Mouse (Mus musculus) heart, postnatal 0 days (tissue): ENCODE results near the gene Wdr93. TPM values are rescaled to one million over a fixed set of nuclear protein-coding genes. Genes with fewer than 3 reads are reported as not detected.

Experiments used
- ATAC-seq: fragments of 200-750 bp; cut with Nextera tagmentation; 2 replicates; pipeline ENCODE4 v1.8.0; 2017; ENCODE audit warnings: low read depth, moderate number of reproducible peaks, moderate library complexity; ENCODE audit not compliant: insufficient read depth
- DNase-seq: peaks from one replicate; pipeline ENCODE4 v3.0.0-alpha.2; 2016; ENCODE audit warnings: low spot score
- H3K27ac ChIP-seq: fragments of 300-500 bp; sonication (generic); 2 replicates; pipeline ENCODE4 v1.5.1; 2014; ENCODE audit warnings: low read depth, mild to moderate bottlenecking
- H3K27me3 ChIP-seq: fragments of 300-500 bp; sonication (generic); 2 replicates; pipeline ENCODE4 v1.6.1; 2014; ENCODE audit warnings: low read length, mixed read lengths; ENCODE audit not compliant: control insufficient read depth, insufficient read depth
- H3K36me3 ChIP-seq: fragments of 300-500 bp; sonication (generic); replicated peaks from 2 replicates; pipeline ENCODE4 v1.6.1; 2014; ENCODE audit warnings: low read length, mixed read lengths; ENCODE audit not compliant: control insufficient read depth, insufficient read depth
- H3K4me1 ChIP-seq: fragments of 300-500 bp; sonication (generic); 2 replicates; pipeline ENCODE4 v1.6.1; 2014; ENCODE audit warnings: antibody characterized with exemption; ENCODE audit not compliant: control insufficient read depth, insufficient read depth
- H3K4me2 ChIP-seq: fragments of 300-500 bp; sonication (generic); 2 replicates; pipeline ENCODE4 v1.6.1; 2014; ENCODE audit warnings: low read depth, mild to moderate bottlenecking, low read length, moderate library complexity
- H3K4me3 ChIP-seq: fragments of 300-500 bp; sonication (generic); 2 replicates; pipeline ENCODE4 v1.5.1; 2014; ENCODE audit warnings: low read depth, low read length
- H3K9ac ChIP-seq: fragments of 300-500 bp; sonication (generic); replicated peaks from 2 replicates; pipeline ENCODE4 v1.6.1; 2014; ENCODE audit warnings: low read depth, low read length, mixed read lengths
- H3K9me3 ChIP-seq: fragments of 300-500 bp; sonication (generic); replicated peaks from 2 replicates; pipeline ENCODE4 v1.6.1; 2016; ENCODE audit warnings: low read length; ENCODE audit not compliant: control insufficient read depth
- CTCF ChIP-seq: IDR thresholded peaks from 2 replicates; pipeline ENCODE4 v1.5.1; 2016; ENCODE audit warnings: antibody characterized with exemption, control low read depth, low read depth
- EP300 ChIP-seq: IDR thresholded peaks from 2 replicates; pipeline ENCODE4 v1.6.1; 2016; ENCODE audit warnings: antibody characterized with exemption, low read depth
- WGBS: fragments of 180-500 bp; shearing (Covaris S2); extraction: QIAGEN DNeasy Blood & Tissue Kit; methylation state at CpG from one replicate; pipeline ENCODE4 v1.1.7; 2014; 5-methylcytosine and 5-hydroxymethylcytosine counted together
- polyA plus RNA-seq: library from polyadenylated mRNA; unstranded; fragments of >200 nt; fragmentation: Nextera tagmentation; extraction: Ambion mirVana; gene quantifications from 2 replicates; pipeline ENCODE4 v1.2.1, GENCODE M21; 2015
- total RNA-seq: library from RNA; depleted of rRNA; stranded (reverse); fragments of >200 nt; gene quantifications from 2 replicates; pipeline ENCODE4 v1.2.3, GENCODE M21; 2014; ENCODE audit warnings: low replicate concordance

The Wdr93 gene
- total and polyA plus RNA-seq, 2 experiments from 2014 or later, result not detected

DNA sequence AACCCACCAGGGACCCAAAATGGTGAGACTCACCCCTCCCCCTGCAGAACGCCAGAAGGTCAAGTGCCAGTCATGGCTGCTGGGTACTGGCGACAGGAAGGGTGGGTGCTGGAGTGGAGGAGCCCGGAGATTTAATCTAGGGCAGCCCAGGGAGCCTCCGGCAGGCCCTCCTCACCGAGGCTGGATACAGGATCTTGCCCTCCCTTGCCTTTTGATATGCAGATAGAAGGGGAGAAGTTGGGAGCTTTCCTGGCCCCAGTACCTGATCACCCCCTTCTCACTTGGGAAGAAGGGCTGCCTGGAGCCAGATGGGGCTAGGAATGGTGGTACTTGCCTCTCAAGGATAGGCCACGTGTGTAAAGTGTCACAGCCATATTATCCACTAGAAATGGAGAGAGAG is 75.4 kb downstream of the Wdr93 start:
- Histone ChIP-seq H3K4me3 (no peak overlapping the region), H3K4me1 (peaks cover 9% of the 10 kb centered on the region; the same call in 1 of the 2 replicates), H3K9ac (no peak overlapping the region), H3K27ac (no peak overlapping the region), H3K36me3 (no peaks in the 10 kb centered on the region), H3K27me3 (no peaks in the 10 kb centered on the region), H3K9me3 (no peaks in the 10 kb centered on the region), H3K4me2 (no peak overlapping the region)
- DNase-seq (no peak), ATAC-seq (no peak)
- TF ChIP-seq EP300, result no peak
- TF ChIP-seq CTCF, result no peak
- WGBS, result 12% methylated on average over 6 of the region's 6 CpGs

DNA sequence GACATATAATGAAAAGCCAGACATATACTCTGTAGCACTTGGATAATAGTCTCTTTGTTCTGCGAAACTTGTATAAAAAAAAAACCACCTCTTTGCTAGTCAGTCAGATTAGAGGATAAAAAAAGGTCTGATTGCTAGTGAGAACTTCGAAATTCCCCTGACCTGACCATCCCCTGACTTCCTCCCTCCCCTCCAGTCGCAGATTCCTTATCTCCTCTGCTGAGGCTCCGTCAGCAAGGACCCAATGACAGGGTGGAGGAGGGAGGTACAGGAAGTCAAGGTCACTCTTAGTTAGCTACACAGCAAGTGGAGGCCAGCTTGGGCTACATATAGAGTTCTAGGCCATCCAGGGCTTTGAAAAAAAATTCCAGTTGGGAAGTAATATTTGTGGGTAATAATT is 76.6 kb downstream of the Wdr93 start:
- H3K4me1 ChIP-seq, result peaks cover 9% of the 10 kb centered on the region; the same call in 1 of the 2 replicates
- 19% methylated on average over 4 of the region's 4 CpGs for WGBS
- no peak for TF ChIP-seq CTCF
- TF ChIP-seq EP300, result no peak

DNA sequence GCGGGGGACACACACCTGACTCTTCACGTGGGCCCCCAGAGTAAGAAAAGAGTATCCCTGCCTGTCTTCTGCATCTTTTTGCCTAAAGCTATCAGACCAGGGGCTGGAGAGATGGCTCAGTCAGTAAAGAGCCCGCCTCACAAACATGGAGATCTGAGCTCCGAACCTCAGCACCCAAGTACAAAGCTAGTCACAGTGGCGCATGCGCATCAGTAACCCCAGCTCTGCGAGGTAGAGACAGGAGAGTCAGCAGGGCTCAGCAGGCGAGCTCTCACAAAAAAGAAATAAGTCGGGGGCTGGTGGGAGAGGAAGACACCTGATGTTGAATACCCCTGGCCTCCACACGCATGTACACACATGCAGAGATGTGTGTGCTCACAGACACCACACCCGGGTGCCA is 77.0 kb downstream of the Wdr93 start:
- TF ChIP-seq EP300, result no peak
- no peak for TF ChIP-seq CTCF
- Histone ChIP-seq H3K9me3 (peaks cover 7% of the 10 kb centered on the region; the same call in 1 of the 2 replicates), H3K4me2 (no peak overlapping the region), H3K36me3 (no peaks in the 10 kb centered on the region; the same call in 1 of the 2 replicates), H3K4me3 (no peak overlapping the region), H3K27me3 (no peaks in the 10 kb centered on the region), H3K4me1 (peaks cover 9% of the 10 kb centered on the region; the same call in 1 of the 2 replicates), H3K27ac (no peak overlapping the region), H3K9ac (no peak overlapping the region)
- 62% methylated on average over 11 of the region's 11 CpGs for WGBS
- DNase-seq, result no peak
- no peak for ATAC-seq

More for the DNA sequence above, 76.6 kb downstream of the Wdr93 start:
- peaks cover 3% of the 10 kb centered on the region; the same call in 1 of the 2 replicates for H3K9me3 ChIP-seq
- H3K9ac ChIP-seq, result no peak overlapping the region
- H3K27ac ChIP-seq, result no peak overlapping the region
- H3K4me3 ChIP-seq, result no peak overlapping the region
- no peaks in the 10 kb centered on the region for H3K36me3 ChIP-seq
- H3K27me3 ChIP-seq, result no peaks in the 10 kb centered on the region
- DNase-seq (no peak), ATAC-seq (no peak)
- no peak overlapping the region for H3K4me2 ChIP-seq

DNA sequence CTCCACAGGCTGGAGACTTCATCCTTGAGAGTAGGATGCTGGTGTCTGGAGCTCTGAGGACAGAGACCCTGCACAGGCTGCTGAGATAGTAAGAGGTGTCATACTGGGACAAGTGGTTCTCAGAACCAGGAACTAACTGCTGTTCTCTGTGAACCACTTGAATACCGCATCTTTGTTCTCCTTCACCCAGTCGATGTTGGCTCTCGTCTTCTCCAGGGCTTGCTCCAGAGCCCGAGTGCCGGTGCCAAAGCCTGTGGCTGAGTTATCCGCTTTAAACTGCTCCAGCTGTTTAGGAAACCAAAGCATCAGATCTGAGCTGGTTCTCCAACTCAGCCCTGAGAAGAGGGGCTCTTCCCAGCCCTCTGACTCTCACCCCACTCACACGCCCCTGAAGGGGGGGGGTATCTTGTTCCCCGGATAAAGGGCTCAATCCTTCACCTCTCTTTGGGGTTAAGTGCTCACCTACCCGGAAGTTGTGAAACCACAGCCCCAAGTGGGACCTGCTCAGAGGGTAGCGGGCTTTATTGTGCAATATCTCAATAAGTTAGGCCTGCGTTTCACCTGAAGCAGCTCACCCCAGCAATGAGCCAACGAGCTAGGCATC is 79.2 kb downstream of the Wdr93 start:
- WGBS, result 69% methylated on average over 12 of the region's 12 CpGs
- DNase-seq (no peak), ATAC-seq (no peak)
- no peak overlapping the region for H3K4me3 ChIP-seq
- no peak overlapping the region for H3K4me2 ChIP-seq
- no peaks in the 10 kb centered on the region for H3K27me3 ChIP-seq
- peaks cover 7% of the 10 kb centered on the region; the same call in 1 of the 2 replicates for H3K9me3 ChIP-seq
- no peak overlapping the region for H3K9ac ChIP-seq
- no peak overlapping the region for H3K27ac ChIP-seq
- peaks cover 9% of the 10 kb centered on the region; the same call in 1 of the 2 replicates for H3K4me1 ChIP-seq
- H3K36me3 ChIP-seq, result no peaks in the 10 kb centered on the region; the same call in 1 of the 2 replicates
- TF ChIP-seq CTCF (no peak), EP300 (no peak)

DNA sequence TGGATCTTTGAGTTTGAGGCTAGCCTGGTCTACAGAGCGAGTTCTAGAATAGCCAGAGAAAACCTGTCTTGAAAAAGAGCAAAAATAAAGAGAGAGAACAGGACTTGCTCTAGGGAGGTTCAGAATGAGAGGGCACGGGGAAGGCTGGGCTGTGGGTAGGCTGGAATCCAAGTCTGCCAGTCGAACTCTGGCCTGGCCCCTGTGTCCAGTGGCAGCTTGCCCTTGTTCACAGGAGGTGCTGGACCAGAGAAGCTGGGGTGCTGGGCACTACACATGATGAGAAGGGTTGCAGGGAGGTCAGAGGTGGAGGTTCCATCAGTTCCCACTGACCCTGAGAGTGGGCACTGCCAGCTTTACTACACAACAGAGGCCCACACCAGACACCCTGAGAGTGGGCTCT is 85.4 kb downstream of the Wdr93 start:
- ATAC-seq (no peak), DNase-seq (no peak)
- Histone ChIP-seq H3K36me3 (no peaks in the 10 kb centered on the region; the same call in 1 of the 2 replicates), H3K4me1 (no peaks in the 10 kb centered on the region), H3K9me3 (peaks cover 7% of the 10 kb centered on the region; the same call in 1 of the 2 replicates), H3K4me3 (no peak overlapping the region), H3K9ac (no peak overlapping the region), H3K27ac (no peak overlapping the region), H3K27me3 (no peaks in the 10 kb centered on the region), H3K4me2 (no peak overlapping the region)
- 73% methylated on average over 3 of the region's 3 CpGs for WGBS
- no peak for TF ChIP-seq EP300
- no peak for TF ChIP-seq CTCF

DNA sequence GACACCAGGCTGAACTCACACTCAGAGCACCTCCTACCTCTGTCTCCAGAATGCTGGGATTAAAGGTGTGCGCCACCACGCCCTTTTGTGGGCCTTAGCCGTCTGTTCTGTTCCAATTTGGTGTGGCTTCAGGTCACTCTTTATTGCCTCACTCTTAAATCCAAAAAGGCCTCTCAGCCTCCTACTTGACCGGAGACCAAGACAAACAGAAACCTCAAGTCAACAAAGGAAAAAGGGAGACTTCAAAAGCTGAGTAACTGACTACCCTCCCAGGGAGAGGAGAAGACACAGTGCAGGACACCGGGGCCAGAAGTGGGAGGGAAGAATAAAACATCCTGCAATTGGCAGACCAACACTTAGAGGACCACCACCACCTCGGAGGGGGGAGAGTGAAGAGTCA is 88.2 kb downstream of the Wdr93 start:
- H3K4me2 ChIP-seq, result no peak overlapping the region
- TF ChIP-seq EP300, result no peak
- no peak for TF ChIP-seq CTCF
- no peak overlapping the region for H3K4me3 ChIP-seq
- 57% methylated on average over 6 of the region's 6 CpGs for WGBS
- DNase-seq (no peak), ATAC-seq (no peak)
- H3K27ac ChIP-seq, result peak overlapping the region; percentile 25; the same call in 1 of the 2 replicates
- no peaks in the 10 kb centered on the region for H3K27me3 ChIP-seq
- H3K4me1 ChIP-seq, result no peaks in the 10 kb centered on the region
- H3K36me3 ChIP-seq, result no peaks in the 10 kb centered on the region
- no peaks in the 10 kb centered on the region for H3K9me3 ChIP-seq
- H3K9ac ChIP-seq, result no peak overlapping the region
